Mouse (Mus musculus) spleen, adult 2 months (tissue): ENCODE measurements around the gene Nox3. TPM values are rescaled to one million over a fixed set of nuclear protein-coding genes. Genes with fewer than 3 reads are reported as not detected.

ENCODE experiments used
- DNase-seq, 2 experiments: peaks; one replicate each; pipeline versions ENCODE4 v3.0.0 to v3.0.0-alpha.2; 2012 to 2021; ENCODE audit warnings: low spot score in 2 of 2, low read depth in 1 of 2
- H3K27ac ChIP-seq: fragments of 200-500 bp; 2 replicates; pipeline ENCODE4 v1.5.1; 2012; ENCODE audit warnings: low read length, inconsistent platforms; ENCODE audit not compliant: insufficient read depth
- H3K27me3 ChIP-seq: fragments of 200-500 bp; 2 replicates; pipeline ENCODE4 v1.6.1; 2012; ENCODE audit warnings: mild to moderate bottlenecking, moderate library complexity, low read length, inconsistent platforms; ENCODE audit not compliant: control insufficient read depth, insufficient read depth
- H3K36me3 ChIP-seq: fragments of 200-500 bp; 2 replicates; pipeline ENCODE4 v1.6.1; 2012; ENCODE audit warnings: mild to moderate bottlenecking, low read length, inconsistent platforms; ENCODE audit not compliant: control insufficient read depth, insufficient read depth
- H3K4me1 ChIP-seq: fragments of 200-500 bp; 2 replicates; pipeline ENCODE4 v1.6.1; 2011; ENCODE audit warnings: inconsistent platforms; ENCODE audit not compliant: control insufficient read depth, insufficient read depth, insufficient read length
- H3K4me3 ChIP-seq: fragments of 200-500 bp; 2 replicates; pipeline ENCODE4 v1.5.1; 2011; ENCODE audit warnings: mild to moderate bottlenecking, inconsistent platforms; ENCODE audit not compliant: insufficient read depth, insufficient read length; ENCODE audit errors: extremely low read depth
- CTCF ChIP-seq: fragments of 200-500 bp; IDR thresholded peaks from 2 replicates; pipeline ENCODE4 v1.5.1; 2011; ENCODE audit warnings: mild to moderate bottlenecking, inconsistent platforms; ENCODE audit not compliant: insufficient read depth, insufficient read length, insufficient replicate concordance; ENCODE audit errors: extremely low read depth
- POLR2A ChIP-seq: fragments of 200-500 bp; IDR thresholded peaks from 2 replicates; pipeline ENCODE4 v1.6.1; 2011; ENCODE audit warnings: low read depth, low read length, inconsistent platforms
- WGBS: fragments of 180-500 bp; shearing (Covaris S2); methylation state at CpG from one replicate; pipeline ENCODE4 v1.1.7; 2018; 5-methylcytosine and 5-hydroxymethylcytosine counted together
- polyA plus RNA-seq: library from polyadenylated mRNA; depleted of rRNA; stranded (reverse); fragments of >200 nt; gene quantifications from 2 replicates; pipeline ENCODE4 v1.2.3, GENCODE M21; 2012; rRNA removed

Gene Nox3
- polyA plus RNA-seq, 1 experiment = not detected

- no peak for TF ChIP-seq CTCF
- no peak for TF ChIP-seq POLR2A
- DNase-seq = no peak
- Histone ChIP-seq H3K27me3 (no peaks in the 10 kb centered on the region), H3K36me3 (no peaks in the 10 kb centered on the region), H3K4me1 (no peaks in the 10 kb centered on the region), H3K27ac (no peak overlapping the region), H3K4me3 (no peak overlapping the region)
- WGBS = 40% methylated on average over 21 of the region's 21 CpGs
These were observed 84.9 kb downstream of the Nox3 start for GRCm38 (mm10) chr17:3610928-3611780.

DNA sequence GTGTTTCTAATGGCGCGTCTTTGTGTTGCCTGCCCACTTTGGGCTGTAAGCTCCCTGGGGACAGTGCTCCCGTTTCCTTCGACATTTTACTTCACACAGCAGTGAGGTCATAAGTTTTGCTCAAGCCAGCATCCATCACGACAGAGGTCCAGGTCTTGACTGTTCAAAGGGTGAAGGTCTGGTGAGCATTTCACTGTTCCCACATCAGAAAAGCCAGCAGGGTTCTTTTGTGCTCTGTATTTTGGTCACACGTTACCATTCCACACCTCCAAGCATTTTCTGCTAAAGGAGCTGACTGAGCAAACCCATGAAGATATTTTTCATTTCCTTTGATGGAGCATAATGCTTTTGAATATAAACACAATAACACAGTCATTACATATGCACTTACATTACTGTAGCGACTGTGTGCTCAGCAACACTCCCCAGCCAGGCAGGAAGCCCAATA is 85.7 kb downstream of the Nox3 start:
- H3K4me1 ChIP-seq = no peaks in the 10 kb centered on the region
- TF ChIP-seq CTCF = no peak
- TF ChIP-seq POLR2A = no peak
- WGBS = 76% methylated on average over 7 of the region's 7 CpGs
- no peaks in the 10 kb centered on the region for H3K27me3 ChIP-seq
- no peak overlapping the region for H3K4me3 ChIP-seq
- no peak overlapping the region for H3K27ac ChIP-seq
- H3K36me3 ChIP-seq = no peaks in the 10 kb centered on the region
- no peak for DNase-seq

GRCm38 (mm10) chr17:3602954-3603672 is 92.9 kb downstream of the Nox3 start:
- no peak for DNase-seq
- H3K27ac ChIP-seq = no peak overlapping the region
- no peaks in the 10 kb centered on the region for H3K4me1 ChIP-seq
- no peaks in the 10 kb centered on the region for H3K36me3 ChIP-seq
- no peaks in the 10 kb centered on the region for H3K27me3 ChIP-seq
- WGBS = 91% methylated on average over 6 of the region's 6 CpGs
- no peak overlapping the region for H3K4me3 ChIP-seq
- TF ChIP-seq CTCF (no peak), POLR2A (no peak)

DNA sequence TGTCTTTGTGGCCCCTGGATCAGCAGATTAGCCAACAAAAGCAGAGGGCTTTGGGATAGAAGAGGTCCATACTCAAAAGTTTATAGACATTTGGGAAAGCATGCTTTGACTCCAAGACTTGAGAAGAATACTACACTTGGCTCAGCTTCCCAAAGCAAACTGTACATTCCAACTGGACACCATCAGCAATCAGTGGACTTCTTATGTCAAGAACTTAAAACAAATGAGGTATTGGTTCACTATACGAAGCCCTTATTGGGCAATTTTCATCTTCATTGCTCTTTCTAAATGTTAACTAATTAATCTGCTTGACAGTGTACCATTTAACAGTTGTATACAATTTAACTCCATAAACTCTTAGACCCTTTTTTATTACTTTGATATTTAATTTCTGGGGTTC is 97.7 kb downstream of the Nox3 start:
- 80% methylated on average over 1 of the region's 1 CpGs for WGBS
- DNase-seq = no peak
- Histone ChIP-seq H3K27me3 (no peaks in the 10 kb centered on the region), H3K4me1 (no peaks in the 10 kb centered on the region), H3K27ac (no peak overlapping the region), H3K4me3 (no peak overlapping the region), H3K36me3 (no peaks in the 10 kb centered on the region)
- TF ChIP-seq CTCF (no peak), POLR2A (no peak)

DNA sequence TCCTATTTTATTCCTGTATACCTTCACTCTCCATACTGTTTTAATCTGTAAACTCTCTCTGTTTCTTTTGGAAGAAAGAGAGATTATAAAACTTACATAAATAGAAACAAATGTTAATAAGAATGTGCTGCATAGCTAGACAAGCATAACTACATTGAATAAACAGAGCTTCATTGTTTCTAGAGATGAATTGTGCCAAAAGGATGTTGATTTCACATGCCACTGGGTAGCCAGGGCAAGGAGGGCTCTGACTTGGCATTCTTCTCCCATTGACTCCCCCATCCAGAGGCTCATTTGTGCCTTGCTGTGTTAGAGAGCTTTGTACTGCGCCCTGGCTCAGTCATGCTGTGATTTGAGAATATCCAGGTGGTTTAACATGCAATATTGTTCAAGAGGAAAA is 98.2 kb downstream of the Nox3 start:
- Histone ChIP-seq H3K4me1 (no peaks in the 10 kb centered on the region), H3K27me3 (no peaks in the 10 kb centered on the region), H3K4me3 (no peak overlapping the region), H3K27ac (no peak overlapping the region), H3K36me3 (no peaks in the 10 kb centered on the region)
- DNase-seq = no peak
- TF ChIP-seq CTCF = no peak
- WGBS = 87% methylated on average over 1 of the region's 1 CpGs

DNA sequence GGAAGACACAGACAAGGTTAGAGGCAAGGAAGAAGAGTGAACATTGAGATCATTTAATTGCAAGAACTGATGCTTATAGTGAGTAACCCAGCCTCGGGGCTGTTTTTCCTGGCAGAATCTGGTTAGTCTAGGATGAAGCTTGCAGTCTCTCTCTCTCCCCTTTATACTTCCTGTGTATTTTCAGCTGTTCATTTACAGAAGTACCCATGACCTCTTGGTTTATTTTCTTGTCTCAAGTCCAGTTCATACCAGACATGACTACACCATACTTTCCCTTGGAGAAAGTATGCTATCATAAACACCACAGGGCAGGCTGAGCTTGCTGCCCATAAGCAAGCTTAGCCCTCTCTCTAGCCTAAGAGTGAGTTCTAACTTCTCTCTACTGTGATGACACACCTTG is 98.9 kb downstream of the Nox3 start:
- no peaks in the 10 kb centered on the region for H3K4me1 ChIP-seq
- DNase-seq = no peak
- H3K27me3 ChIP-seq = no peaks in the 10 kb centered on the region
- H3K4me3 ChIP-seq = no peak overlapping the region
- no peaks in the 10 kb centered on the region for H3K36me3 ChIP-seq
- 72% methylated on average over 1 of the region's 1 CpGs for WGBS
- TF ChIP-seq CTCF (no peak), POLR2A (no peak)
- H3K27ac ChIP-seq = no peak overlapping the region

Other genes starting within 250 kb of the Nox3 start
- not detected in 2 replicates for gene Cldn20, start 163.7 kb downstream of the Nox3 start, polyA plus RNA-seq
- gene Tfb1m, start 138.5 kb downstream of the Nox3 start, polyA plus RNA-seq = 0.95 and 1.3 TPM in 2 replicates